Mouse (Mus musculus): ENCODE results near the gene Stk4.
"Not testable (repeated sequence)": the region's sequence is repeated elsewhere in the genome, so short reads cannot be mapped to it uniquely, and the experiment has no call there.

The Stk4 gene

DNA sequence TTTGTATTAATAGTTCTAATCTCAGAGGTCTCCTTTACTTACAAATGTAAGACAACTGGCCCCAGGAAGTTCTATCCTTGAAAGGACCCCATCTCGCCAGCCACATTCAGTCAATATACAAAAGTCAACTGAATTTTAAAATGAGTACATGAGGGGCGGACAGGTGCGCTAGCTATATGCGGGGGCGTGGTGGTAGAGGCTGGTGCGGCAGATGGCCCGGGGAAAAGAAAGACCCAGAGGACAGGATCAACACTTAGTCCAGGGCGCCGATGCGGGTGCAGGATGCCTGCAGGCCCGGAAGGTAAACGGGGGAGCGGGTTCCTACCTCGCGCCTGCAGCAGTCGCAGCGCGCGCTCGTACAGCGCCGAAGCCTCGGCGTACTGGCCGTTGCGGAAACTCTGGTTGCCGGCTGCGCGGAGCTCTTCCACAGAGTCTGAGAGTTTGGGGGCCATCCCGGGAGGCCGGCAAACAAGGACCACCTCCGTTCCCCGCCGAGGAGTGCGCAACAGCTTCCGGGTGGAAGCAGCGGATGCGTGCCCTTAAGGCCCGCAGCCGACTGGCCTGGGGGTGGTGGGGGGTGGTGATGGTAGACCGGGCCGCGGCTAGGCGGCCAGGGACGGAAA is at the start of gene Stk4:
Gene Stk4 (plus strand): TSS at position 181 of the 623 bp plus-strand sequence.
- no peak for DNase-seq

- DNase-seq, result no peak
Observed at GRCm38 (mm10) chr2:164022104-164022503, 48.0 kb upstream of the Stk4 start.

GRCm38 (mm10) chr2:164025150-164025549 is 45.0 kb upstream of the Stk4 start, which contains the start of gene Pabpc1l:
TSS of gene Pabpc1l (plus strand) at chr2:164025450.
- DNase-seq, result no peak

DNA sequence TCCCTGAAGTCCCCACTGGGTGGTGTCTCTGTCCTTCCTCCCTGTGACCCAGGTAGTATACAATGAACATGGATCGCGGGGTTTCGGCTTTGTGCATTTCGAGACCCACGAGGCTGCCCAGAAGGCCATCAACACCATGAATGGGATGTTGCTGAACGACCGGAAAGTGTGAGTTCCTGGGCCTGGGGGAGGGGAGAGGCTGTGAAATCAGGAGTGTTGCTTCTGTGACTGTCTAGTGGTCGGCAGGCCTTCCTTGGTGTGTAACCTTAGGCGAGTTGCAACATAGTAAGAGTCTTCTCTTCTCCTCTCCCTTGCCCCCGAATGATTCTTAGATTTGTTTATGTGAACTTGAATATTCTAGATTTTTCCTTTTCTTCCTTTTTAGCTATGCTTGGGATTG is 39.0 kb upstream of the Stk4 start:
- no peak for DNase-seq

DNA sequence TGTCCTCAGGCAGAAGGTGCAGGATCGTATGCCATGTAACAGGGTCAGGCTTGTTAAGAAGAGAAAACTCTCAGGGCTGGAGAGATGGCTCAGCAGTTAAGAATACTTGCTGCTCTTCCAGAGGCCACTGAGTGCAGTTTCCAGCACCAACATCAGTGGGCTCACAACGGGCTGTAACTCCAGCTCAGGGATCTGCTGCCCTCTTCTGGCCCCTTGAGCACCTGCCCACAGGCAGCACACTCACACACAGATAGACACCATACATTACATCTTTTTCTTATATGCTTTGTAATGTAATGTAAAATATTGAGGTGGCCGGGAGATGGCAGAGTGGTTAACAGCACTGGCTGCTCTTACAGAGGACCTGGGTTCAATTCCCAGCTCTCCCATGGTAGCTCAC is 37.1 kb upstream of the Stk4 start:
- DNase-seq, result no peak

GRCm38 (mm10) chr2:164036520-164037019 is 33.6 kb upstream of the Stk4 start:
- no peak for DNase-seq

DNA sequence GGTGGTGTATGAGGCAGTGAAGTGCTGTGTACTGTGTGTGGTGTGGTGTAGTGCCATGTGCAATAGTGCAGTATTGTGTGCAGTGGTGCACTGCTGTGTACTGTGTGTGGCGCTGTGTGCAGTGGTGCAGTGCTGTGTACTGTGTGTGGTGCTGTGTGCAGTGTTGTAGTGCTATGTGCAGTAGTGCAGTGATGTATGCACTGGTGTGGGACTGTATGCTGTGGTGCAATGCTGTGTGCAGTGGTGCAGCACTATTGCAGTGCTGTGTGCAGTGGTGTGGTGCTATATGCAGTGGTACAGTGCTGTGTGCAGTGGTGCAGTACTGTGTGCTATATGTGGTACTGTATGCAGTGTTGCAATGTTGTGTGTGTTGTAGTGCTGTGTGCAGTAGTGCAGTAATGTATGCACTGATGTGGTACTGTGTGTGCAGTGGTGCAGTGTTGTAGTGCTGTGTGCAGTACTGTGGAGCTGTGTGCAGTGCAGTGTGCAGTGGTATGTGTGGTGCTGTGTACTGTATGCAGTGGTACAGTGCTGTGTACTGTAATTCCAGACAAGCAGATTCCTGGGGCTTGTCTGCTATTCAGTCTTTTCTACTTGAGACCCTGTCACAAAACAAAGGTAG is 31.6 kb upstream of the Stk4 start:
- no peak for DNase-seq

DNA sequence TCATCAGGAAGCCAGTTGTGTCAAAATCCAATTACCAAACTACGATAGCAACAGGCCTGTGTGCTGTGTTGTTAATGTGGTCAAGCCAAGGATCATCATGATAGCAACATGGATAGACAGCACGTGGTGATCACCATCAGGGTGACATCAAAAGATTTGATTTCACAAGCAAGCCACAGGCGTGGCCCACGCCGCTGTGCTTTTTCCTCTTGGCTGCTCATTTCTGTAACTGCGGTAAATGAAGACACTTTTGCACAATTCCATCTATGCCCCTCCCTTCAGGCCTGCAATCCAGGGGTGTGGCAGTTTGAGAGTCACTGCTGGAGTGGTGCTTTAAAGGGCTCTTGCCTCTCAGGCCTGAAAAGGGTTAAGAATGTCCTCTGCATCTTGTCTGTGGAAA is 29.2 kb upstream of the Stk4 start:
- no peak for DNase-seq

- no peak for DNase-seq
Observed at GRCm38 (mm10) chr2:164041523-164041922, 28.6 kb upstream of the Stk4 start.

DNA sequence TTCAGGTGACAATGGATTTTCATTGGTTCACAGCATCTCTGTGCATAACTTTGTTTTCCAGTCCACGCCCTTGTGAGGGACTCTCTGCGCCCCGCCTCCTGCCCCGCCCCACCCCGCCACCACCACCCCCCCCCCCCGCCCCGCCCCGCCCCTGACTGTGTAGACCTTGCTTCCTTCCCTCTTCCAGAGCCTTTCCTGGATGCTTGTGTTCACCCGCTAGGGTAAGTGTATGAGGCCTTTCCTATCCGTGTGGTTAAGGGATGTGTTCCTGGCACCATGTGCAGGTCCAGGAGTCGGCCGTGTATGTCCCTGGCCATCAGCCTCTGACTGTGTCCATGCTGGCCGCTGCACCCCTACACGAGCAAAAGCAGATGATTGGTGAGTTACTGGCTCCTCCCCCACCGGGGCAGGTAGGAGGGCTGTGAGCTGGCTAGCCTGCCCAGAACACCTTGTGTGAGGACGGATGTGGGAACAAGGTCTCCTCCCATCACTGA is 22.9 kb upstream of the Stk4 start:
- DNase-seq, result peak in 1 of 2 experiments; percentile 56

GRCm38 (mm10) chr2:164053767-164054166 is 16.4 kb upstream of the Stk4 start:
- DNase-seq, result peak in 1 of 2 experiments; percentile 24

- DNase-seq, result peak in 1 of 2 experiments; percentile 38
Observed at GRCm38 (mm10) chr2:164054671-164055070, 15.5 kb upstream of the Stk4 start.

- DNase-seq, result no peak
Observed at GRCm38 (mm10) chr2:164059634-164060235, 10.4 kb upstream of the Stk4 start.

DNA sequence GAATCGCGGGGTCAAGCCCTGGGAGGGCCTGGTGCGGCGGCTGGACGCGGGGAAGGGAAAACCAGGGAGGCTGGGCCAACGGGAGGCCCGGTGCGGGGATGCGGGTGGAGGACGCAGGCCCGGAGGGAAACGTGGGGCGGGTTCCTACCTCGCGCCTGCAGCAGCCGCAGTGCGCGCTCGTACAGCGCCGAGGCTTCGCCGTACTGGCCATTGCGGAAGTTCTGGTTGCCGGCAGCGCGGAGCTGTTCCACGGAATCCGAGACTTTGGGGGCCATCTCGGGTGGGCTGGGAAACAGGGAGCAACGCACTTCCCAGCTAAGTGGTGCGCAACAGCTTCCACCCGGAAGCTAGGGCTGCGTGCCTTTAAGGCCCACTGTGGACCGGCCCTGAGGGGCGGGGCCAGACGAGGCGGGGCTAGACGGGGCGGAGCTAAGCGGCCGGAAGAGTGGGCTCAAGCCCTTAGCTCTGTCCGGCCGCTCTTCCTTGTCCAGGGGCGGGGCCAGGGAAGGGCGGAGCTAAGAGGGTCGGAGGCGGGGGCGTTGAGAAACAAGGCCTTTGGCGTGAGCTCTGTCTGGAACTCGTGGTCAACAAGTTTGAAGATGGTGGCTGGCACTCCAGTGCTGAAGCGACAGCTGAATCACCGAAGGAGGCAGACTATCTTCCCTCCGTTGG is 779 bp downstream of the Stk4 start, which contains the start of gene Tomm34:
Gene Tomm34 (minus strand): TSS at position 405 of the 672 bp plus-strand sequence.
- peak; percentile 79 to 85 for DNase-seq

DNA sequence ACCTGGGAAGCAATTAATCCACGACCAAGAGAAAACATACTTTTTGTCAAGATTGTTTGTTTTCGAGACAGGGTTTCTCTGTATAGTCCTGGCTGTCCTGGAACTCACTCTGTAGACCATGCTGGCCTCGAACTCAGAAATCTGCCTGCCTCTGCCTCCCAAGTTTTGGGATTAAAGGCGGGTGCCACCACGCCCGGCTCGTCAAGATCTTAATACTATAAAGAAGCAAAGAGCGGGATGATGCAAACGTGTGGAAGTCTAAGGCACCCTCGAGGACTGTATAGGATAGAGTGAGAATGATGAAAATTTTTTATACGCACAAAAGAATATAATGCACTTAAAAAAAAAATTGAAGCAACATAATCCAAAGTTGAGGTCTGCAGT is 1.3 kb downstream of the Stk4 start:
- not testable (repeated sequence) for DNase-seq

DNA sequence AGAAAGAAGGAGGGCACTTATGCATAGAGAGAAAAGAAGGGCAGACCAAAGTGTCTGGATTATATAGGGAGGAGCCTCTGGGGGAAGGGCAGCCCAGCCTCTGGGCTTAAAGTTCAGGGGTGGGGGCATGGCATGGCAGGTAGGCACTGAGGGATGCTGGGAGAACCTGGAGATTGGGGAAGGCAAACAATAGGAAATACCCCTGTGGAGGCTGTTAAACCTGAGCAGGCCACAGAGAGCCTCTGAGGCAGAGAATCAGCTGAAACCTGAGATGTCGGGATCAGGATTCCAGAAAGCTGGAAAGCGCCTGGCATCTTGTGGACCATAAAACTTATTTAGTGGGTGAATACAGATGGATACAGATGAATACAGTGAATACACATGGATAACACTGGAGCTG is 2.0 kb downstream of the Stk4 start:
- DNase-seq, result no peak

- no peak for DNase-seq
Observed at GRCm38 (mm10) chr2:164073120-164073519, 3.0 kb downstream of the Stk4 start.

- peak; percentile 98 for DNase-seq
Observed at GRCm38 (mm10) chr2:164073918-164074578, 3.9 kb downstream of the Stk4 start.

GRCm38 (mm10) chr2:164075088-164075487 is 5.0 kb downstream of the Stk4 start:
- peak; percentile 32 to 58 for DNase-seq

DNA sequence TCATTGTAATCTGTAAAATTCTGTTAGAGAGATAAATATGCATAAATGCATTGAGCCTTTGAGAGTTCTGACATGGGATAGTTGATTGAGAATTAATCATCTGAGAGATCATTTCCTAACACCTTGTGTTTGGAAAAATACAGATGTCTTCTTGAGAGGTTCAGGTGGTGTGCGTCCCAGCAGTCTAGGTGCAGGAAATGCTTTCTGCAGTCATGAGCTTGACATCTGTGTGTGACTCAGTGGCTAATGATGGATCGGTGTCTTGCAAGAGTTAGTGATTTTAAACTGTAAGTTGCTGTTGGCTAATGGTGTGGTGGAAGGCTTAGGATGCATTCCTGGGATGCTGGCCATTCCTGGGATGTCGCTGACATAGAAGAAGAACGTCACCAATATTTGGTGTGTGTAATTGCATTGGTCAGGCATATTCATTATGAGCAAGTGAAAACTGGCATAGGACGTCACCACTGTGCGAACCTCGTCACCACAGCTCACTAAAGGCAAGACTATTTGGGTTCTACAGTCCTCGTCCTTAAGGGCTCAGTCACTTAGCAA is 6.8 kb downstream of the Stk4 start:
- no peak for DNase-seq

DNA sequence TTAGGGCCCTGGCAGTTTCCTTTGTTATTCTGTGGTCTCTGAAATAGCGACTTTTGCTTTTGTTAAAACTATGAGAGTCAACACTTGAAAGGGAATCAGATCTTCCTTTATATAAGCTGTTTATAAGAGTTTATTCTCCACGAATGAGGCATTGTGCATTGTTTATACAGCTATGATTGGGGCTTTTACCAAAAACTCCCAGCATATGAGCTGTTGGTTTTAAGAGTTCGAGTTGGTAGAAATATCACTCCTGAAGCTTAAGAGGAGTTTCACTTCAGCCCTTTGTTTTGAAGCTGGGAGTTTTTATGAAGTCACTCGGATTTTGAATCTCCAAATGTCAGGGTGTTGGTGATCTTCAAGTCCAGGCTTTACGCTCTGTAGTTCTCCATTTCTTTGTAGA is 7.8 kb downstream of the Stk4 start:
- no peak for DNase-seq

DNA sequence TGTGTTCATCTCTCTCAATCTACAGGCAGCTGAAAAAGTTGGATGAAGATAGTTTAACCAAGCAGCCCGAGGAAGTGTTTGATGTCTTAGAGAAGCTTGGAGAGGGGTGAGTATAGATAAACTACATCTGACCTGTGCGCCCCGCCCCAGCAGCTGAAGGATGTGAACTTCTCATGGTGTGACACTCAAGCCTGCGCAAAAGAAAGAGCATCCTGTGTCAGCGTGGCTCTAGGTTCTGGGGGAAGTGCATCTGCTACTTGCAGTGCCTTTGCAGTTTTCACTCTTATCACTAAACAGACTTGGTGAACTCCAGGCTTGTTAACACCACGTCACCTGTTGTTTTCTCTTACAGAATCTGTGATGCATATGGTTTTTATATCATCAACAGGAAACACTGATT is 9.4 kb downstream of the Stk4 start:
- DNase-seq, result peak; percentile 72 to 84

All from thymus, adult 18-20 months (tissue).